Mouse (Mus musculus) megakaryocyte, embryonic 14.5 days (primary cell): ENCODE results near the gene Nsun2.

Source experiments
- FLI1 ChIP-seq: IDR thresholded peaks from 2 replicates; pipeline ENCODE4 v1.6.1; 2012; ENCODE audit warnings: low read length, inconsistent platforms, mixed read lengths
- GATA1 ChIP-seq: IDR thresholded peaks from 3 replicates; pipeline ENCODE4 v1.6.1; 2012; ENCODE audit warnings: mixed read lengths, low read length, inconsistent platforms, borderline replicate concordance

DNA sequence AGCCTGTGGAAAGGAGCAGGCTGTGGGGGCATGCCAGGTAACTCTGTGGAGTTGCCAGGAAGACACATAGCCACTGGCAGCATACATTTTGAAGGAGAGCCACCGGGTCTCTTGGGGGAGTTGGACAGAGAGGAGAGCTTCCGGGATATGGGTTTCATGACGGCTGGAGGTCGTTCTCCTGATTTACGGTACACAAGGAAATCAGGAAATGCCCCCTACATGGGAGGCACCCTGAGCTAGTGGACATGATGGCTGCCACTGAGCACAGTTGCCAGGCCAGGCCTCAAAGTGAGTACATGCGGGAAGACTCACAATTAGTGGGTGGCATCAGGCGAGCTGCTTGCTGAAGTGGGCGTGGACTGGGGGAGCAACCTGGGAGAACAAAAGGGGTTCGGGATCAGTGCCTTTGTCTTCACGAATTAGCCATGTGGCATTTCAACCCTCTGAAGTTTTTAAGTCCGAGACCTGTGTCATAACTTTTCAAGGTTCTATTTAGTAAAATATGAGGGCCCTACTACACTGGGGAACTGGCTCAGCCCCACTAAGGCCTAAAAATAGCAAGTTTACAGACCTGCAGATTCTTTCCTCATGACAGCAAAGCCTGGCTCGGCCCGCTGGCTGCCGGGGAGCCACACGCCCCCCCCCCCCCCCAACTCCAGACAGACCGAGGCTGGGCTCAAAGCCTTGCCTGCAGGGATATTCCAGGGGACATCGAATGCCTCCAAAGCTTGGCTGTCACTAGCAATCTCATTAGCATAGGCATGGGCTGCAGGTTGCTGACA lies 9.2 kb downstream of the Nsun2 start:
- TF ChIP-seq GATA1 (no peak), FLI1 (no peak)
